In genomic region chr5:107938483-107938882, GRCm38 (mm10) we compare ENCODE assay signal across 5 mouse cellular contexts. TPM values are rescaled to one million over a fixed set of nuclear protein-coding genes. Genes with fewer than 3 reads are reported as not detected.
A peak's percentile ranks its signal among the peaks of the same experiment; 100 is the strongest.
DNase-seq lines count a peak whose midpoint lies in the region; ATAC-seq lines count a peak whose summit lies in the region.

No protein-coding gene starts in this region.

- DNase-seq in 3T3-L1 (ENCODE audit: low read depth, low spot score) (peak; percentile 90), NIH3T3 (ENCODE audit: low read depth) (peak; percentile 64), adipocyte (ENCODE audit: low spot score) (peak; percentile 52)
- DNase-seq in kidney, adult 18-20 months = peak; percentile 0

- ATAC-seq in granulocyte monocyte progenitor cell, adult 5-6 weeks (replicated peaks; ENCODE audit: poor library complexity, severe bottlenecking) = peak; percentile 31; the same call in 1 of the 2 replicates

RNA-seq across cellular contexts. Expression of gene Rpl5, which starts 38.2 kb away (rescaled TPM):
- total RNA-seq in granulocyte monocyte progenitor cell, adult 5-6 weeks (2014; fragmentation: Nextera tagmentation) = 433 and 504 TPM in 2 replicates
- 310 and 457 TPM in 2 replicates for total RNA-seq in granulocyte monocyte progenitor cell, adult 5-6 weeks (2017)

RNA-seq across cellular contexts. Expression of gene Fam69a, which starts 48.4 kb away (rescaled TPM):
- total RNA-seq in granulocyte monocyte progenitor cell, adult 5-6 weeks (2014; fragmentation: Nextera tagmentation) = 21.8 and 32.0 TPM in 2 replicates
- total RNA-seq in granulocyte monocyte progenitor cell, adult 5-6 weeks (2017) = 16.8 and 22.9 TPM in 2 replicates

Comparison
In these comparisons a context has a peak if more than half of its experiments do, and no peak if none do; other contexts are left out.
1. Peak in every context shown above with its lines: DNase-seq and ATAC-seq.
2. DNase-seq: peak in every context shown above with its lines; median percentile 90 in 3T3-L1; 64 in NIH3T3; 52 in adipocyte; 0 in kidney, adult 18-20 months.